Mouse (Mus musculus) heart, embryonic 10.5 days (tissue): Measurements from ENCODE around the gene Mettl21a. TPM values are rescaled to one million over a fixed set of nuclear protein-coding genes. Genes with fewer than 3 reads are reported as not detected.
A peak's percentile ranks its signal among the peaks of the same experiment; 100 is the strongest.
"Not testable (repeated sequence)": the region's sequence is repeated elsewhere in the genome, so short reads cannot be mapped to it uniquely, and the experiment has no call there.

Source experiments
- DNase-seq: peaks from one replicate; pipeline ENCODE4 v3.0.0-alpha.2; 2017; ENCODE audit warnings: low spot score
- H3K27ac ChIP-seq: fragments of 300-500 bp; sonication (generic); 2 replicates; pipeline ENCODE4 v1.5.1; 2016; ENCODE audit warnings: mild to moderate bottlenecking
- H3K27me3 ChIP-seq: fragments of 300-500 bp; sonication (generic); 2 replicates; pipeline ENCODE4 v1.6.1; 2016; ENCODE audit warnings: mild to moderate bottlenecking; ENCODE audit not compliant: poor library complexity, insufficient read depth, severe bottlenecking
- H3K36me3 ChIP-seq: fragments of 300-500 bp; sonication (generic); 2 replicates; pipeline ENCODE4 v1.6.1; 2016; ENCODE audit warnings: mild to moderate bottlenecking, moderate library complexity
- H3K4me1 ChIP-seq: fragments of 300-500 bp; sonication (generic); 2 replicates; pipeline ENCODE4 v1.6.1; 2016; ENCODE audit warnings: mild to moderate bottlenecking
- H3K4me3 ChIP-seq: fragments of 300-500 bp; sonication (generic); 2 replicates; pipeline ENCODE4 v1.5.1; 2016; ENCODE audit warnings: mild to moderate bottlenecking, moderate library complexity
- H3K9me3 ChIP-seq: fragments of 300-500 bp; sonication (generic); 2 replicates; pipeline ENCODE4 v1.6.1; 2016; ENCODE audit warnings: mild to moderate bottlenecking, moderate library complexity
- WGBS: fragments of 180-500 bp; shearing (Covaris S2); methylation state at CpG from one replicate; pipeline ENCODE4 v1.1.7; 2016; 5-methylcytosine and 5-hydroxymethylcytosine counted together
- polyA plus RNA-seq: library from polyadenylated mRNA; unstranded; fragments of >200 nt; fragmentation: Nextera tagmentation; extraction: Ambion mirVana; gene quantifications from 2 replicates; pipeline ENCODE4 v1.2.1, GENCODE M21; 2016

Gene Mettl21a
- polyA plus RNA-seq: 14.7 and 14.9 TPM in 2 replicates

DNA sequence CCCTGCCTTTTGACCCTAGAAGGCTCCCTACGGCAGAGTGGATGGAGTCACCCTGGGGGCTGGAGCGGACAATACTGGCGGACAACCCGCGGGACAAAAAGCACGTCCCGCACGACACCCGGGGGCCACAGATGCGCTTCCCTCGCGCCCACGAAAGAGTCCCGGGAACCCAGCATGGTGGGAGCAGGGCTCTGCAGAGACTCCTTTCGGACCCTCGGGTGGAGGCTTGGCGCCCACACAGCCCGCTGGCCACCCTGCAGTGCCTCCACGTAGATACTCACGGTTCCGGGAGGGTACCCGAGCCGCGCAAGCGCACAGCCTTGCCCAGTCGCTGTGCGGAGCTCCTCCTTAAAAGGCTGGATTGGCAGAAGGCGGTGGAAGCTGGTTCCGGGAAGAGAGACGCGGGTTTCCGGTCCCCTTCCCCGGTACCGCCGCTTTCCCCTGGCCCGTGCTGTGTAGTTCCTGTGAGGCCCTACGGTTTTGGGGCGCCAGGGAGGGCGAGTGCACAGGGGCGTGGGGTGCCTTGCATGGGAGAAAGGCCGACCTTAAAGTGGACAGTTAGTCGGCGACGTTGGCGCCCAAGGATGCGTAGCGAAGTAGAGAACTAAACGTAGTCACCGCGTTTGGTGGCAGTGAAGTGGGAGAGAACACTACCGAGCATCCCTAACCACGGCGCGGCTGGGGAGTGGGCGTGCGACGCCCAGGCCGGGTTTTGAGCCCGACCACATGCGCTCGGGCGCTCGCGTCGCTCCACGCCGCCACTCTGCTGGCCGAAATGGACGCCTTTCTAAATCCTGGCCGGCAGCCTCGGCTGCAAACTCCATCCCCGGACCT, at the start of gene Mettl21a:
Gene Mettl21a (minus strand): TSS at position 362 of the 834 bp plus-strand sequence.
- Histone ChIP-seq H3K27me3 (no peaks in the 10 kb centered on the region), H3K4me3 (peak within 1 kb of the TSS; percentile 76), H3K36me3 (peaks cover 9% of the 10 kb centered on the region; the same call in 1 of the 2 replicates), H3K27ac (peak within 1 kb of the TSS; percentile 96), H3K9me3 (no peaks in the 10 kb centered on the region), H3K4me1 (peaks cover 8% of the 10 kb centered on the region)
- whole genome bisulfite sequencing: under 1% methylated on average over 72 of the region's 72 CpGs
- peak; percentile 97 for DNase-seq

DNA sequence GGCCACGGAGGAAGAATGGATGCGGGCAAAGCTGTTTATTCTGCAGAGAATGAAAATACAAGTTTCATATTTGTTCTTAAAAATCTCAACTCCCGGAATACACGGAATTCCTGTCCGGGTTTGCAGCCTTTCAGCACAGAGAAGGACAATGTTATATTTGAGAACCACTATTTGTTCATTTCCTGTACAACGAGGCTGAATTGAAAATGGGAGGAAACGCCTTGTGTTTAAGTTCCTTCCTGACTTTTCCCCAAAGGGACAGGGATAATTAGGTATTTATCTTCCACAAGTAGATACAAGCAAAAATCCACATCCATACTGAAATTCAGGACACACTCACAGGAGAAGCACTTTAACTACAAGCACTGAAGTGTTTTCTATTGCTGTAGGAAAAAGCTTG, 41.8 kb upstream of the Mettl21a start:
- no peaks in the 10 kb centered on the region for H3K36me3 ChIP-seq
- no peaks in the 10 kb centered on the region for H3K4me1 ChIP-seq
- 58% methylated on average over 7 of the region's 7 CpGs for WGBS
- no peak overlapping the region for H3K4me3 ChIP-seq
- no peak for DNase-seq
- no peaks in the 10 kb centered on the region for H3K27me3 ChIP-seq
- H3K27ac ChIP-seq: 0 out of 2 replicates have a peak overlapping the region, but pooled peaks have one; percentile 30
- H3K9me3 ChIP-seq: no peaks in the 10 kb centered on the region

DNA sequence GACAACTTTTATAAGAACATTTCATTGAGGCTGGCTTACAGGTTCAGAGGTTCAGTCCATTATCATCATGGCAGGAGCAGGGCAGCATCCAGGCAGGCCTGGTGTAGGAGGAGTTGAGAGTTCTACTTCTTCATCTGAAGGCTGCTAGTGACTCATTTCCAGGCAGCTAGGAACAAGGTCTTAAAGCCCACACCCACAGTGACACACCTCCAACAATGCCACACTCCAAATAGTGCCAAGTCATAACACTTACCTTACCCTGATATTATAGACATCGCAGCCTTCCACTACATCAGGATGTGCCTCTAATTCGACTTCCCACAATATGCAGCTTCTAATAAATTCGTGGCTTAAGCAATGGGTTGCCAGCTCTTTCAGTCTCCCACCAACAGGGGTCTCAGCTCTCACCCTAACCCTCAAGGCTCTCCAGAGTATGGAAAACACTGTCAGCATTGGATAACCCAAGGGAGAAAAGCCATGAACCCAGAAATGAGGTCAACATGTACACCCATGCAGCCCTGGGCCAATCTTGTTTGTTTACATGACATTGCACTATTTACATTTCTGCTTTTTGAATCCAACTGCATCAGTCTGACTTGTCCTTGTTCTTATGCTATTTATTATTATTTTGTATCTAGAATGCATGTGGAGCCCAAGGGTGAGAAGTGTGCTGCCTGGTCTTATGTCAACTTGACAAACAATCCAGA, 39.5 kb upstream of the Mettl21a start:
- 0 out of 2 replicates have a peak, but pooled peaks cover 4% of the 10 kb centered on the region for H3K4me1 ChIP-seq
- H3K9me3 ChIP-seq: no peaks in the 10 kb centered on the region
- WGBS: 81% methylated on average over 3 of the region's 3 CpGs
- no peaks in the 10 kb centered on the region for H3K27me3 ChIP-seq
- no peak overlapping the region for H3K27ac ChIP-seq
- H3K36me3 ChIP-seq: no peaks in the 10 kb centered on the region
- no peak for DNase-seq
- no peak overlapping the region for H3K4me3 ChIP-seq

DNA sequence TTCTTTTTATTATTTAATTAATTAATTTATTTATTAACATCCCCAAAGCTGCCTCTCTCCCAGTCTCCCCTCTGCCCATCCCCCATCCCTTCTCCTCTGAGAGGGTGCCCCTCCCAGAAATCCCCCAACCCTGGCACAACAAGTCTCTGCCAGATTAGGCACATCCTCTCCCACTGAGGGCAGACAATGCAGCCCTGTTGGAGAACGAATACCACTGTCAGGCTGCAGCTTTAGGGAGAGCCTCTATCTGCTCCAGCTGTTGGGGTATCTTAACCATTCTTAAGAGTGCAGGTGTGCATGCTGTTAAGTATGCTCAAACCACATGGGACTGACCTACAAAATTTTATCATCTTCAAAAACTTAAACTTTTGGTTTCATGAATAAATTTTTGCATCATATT, 38.4 kb upstream of the Mettl21a start:
- H3K9me3 ChIP-seq: no peaks in the 10 kb centered on the region
- WGBS: 21% methylated on average over 1 of the region's 1 CpGs
- no peak for DNase-seq
- H3K4me1 ChIP-seq: 0 out of 2 replicates have a peak, but pooled peaks cover 4% of the 10 kb centered on the region
- H3K27me3 ChIP-seq: no peaks in the 10 kb centered on the region
- no peak overlapping the region for H3K27ac ChIP-seq
- H3K4me3 ChIP-seq: no peak overlapping the region
- H3K36me3 ChIP-seq: no peaks in the 10 kb centered on the region

DNA sequence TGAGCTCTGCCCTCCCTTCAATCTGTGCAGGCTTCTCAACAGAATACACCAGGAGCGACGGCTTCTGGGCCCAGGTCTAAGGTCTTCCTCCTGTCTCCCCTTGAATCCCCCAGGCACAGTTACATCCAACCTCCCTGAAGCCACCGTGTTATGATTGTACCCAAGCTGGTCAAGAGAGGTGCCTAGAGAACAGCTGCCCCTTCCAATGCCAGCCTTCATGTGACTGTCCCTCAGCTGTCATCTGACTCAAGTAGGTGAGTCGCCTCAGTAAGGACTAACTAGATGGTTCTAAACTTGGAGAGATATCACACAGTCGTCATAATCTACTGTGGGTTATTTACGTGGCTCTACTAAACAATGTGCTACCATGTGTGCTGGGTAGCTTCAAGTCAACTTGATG, 36.7 kb upstream of the Mettl21a start:
- Histone ChIP-seq H3K9me3 (no peaks in the 10 kb centered on the region), H3K4me3 (no peak overlapping the region), H3K4me1 (0 out of 2 replicates have a peak, but pooled peaks cover 4% of the 10 kb centered on the region), H3K36me3 (no peaks in the 10 kb centered on the region), H3K27me3 (no peaks in the 10 kb centered on the region), H3K27ac (no peak overlapping the region)
- WGBS: 86% methylated on average over 6 of the region's 6 CpGs
- DNase-seq: no peak

DNA sequence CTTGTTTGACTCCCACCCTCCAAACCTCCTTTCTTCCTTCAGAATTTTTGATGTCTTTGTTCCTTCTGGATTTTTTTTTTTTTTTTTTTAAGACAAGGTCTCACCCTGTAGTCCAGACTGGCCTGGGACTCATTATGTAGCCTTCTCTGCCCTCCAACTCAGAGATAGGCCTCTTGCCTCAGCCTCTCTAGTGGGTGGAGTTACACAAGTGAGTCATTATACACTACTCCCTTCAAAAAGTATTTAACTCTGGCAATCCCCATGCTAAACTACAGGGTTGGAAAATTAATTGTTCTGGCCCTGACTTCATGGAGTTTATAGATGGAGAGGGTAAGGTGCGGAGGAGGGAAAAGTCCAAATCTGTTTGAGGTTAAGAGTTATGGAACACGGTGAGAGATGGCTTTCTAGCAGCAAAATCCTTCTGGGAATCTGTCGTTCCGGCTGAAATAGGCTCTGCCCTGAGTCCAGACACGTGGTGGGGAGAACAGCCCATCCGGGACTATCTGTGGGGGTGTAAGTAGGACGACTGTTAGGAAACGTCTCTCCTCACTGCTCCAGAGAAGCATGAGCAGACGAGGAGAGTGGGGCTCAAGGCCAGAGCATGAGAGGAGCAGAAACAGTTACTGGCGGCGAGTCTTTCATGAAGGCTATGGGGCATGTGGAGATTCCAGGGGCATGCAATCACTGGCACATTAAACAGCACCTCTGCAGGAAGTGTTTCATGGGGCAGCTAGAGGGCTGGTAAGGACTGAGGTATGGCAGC, 32.5 kb upstream of the Mettl21a start:
- no peaks in the 10 kb centered on the region for H3K9me3 ChIP-seq
- WGBS: 66% methylated on average over 11 of the region's 11 CpGs
- H3K27me3 ChIP-seq: no peaks in the 10 kb centered on the region
- no peak overlapping the region for H3K27ac ChIP-seq
- 0 out of 2 replicates have a peak, but pooled peaks cover 7% of the 10 kb centered on the region for H3K4me1 ChIP-seq
- H3K4me3 ChIP-seq: no peak overlapping the region
- DNase-seq: no peak
- H3K36me3 ChIP-seq: no peaks in the 10 kb centered on the region

DNA sequence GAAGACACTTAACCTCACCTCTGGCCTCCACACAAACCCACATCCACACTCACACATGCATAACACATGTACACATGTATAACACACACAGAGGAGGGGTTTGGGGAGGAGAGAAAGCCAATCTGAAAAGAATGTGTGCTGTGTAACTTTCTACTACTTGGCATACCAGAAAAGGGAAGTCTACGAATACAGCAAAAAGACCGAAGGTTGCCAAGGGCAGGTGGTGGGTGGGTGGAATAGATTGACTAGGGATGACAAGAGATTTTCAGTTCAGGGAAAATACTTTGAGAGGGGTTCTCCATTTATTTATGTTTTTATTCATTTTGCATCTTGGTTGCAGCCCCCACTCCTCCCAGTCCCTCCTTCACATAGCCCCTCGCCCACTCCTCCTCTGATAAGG, 27.5 kb upstream of the Mettl21a start:
- DNase-seq: no peak
- Histone ChIP-seq H3K4me1 (0 out of 2 replicates have a peak, but pooled peaks cover 3% of the 10 kb centered on the region), H3K4me3 (no peak overlapping the region), H3K27me3 (no peaks in the 10 kb centered on the region), H3K27ac (no peak overlapping the region), H3K36me3 (no peaks in the 10 kb centered on the region), H3K9me3 (no peaks in the 10 kb centered on the region)
- 88% methylated on average over 3 of the region's 3 CpGs for WGBS

DNA sequence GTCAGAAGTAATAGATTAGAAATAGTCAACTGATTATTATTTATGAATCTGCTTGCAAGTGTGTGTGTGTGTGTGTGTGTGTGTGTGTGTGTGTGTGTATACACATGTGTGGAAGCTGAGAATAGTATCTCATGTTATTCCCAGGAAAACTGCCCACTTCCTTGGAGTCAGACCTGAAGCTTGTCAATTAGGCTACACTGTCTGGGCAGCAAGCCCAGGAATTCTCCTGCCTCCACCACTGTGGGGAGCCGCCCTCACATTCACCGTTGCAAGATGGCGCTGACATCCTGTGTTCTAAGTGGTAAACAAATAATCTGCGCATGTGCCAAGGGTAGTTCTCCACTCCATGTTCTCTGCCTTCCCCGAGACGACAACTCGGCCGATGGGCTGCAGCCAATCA, 25.5 kb upstream of the Mettl21a start:
- H3K4me1 ChIP-seq, H3K4me3 ChIP-seq, H3K9me3 ChIP-seq, H3K36me3 ChIP-seq, H3K27me3 ChIP-seq, H3K27ac ChIP-seq, DNase-seq: not testable (repeated sequence)
- 92% methylated on average over 8 of the region's 8 CpGs for WGBS

DNA sequence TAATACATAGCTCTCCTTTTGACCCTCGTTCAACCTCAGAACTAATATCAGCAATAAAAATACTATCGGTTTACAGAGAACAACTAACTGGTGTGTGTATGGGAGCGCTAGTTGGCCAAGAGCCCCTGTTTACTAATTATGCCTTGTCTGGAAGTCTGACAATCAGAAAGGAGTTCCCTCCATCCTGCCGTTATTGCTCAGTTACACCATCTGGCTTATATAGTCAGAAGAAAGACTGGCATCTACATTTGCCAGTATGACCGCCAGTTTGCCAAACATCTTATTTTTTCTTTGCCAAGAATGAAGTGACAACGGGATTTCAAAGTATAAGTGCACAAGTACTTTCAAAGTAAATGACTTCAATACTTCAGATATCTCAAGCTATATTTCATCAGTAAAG, 24.0 kb upstream of the Mettl21a start:
- no peak overlapping the region for H3K27ac ChIP-seq
- DNase-seq: no peak
- no peaks in the 10 kb centered on the region for H3K9me3 ChIP-seq
- no peaks in the 10 kb centered on the region for H3K36me3 ChIP-seq
- 89% methylated on average over 6 of the region's 6 CpGs for WGBS
- H3K4me3 ChIP-seq: no peak overlapping the region
- 0 out of 2 replicates have a peak, but pooled peaks cover 3% of the 10 kb centered on the region for H3K4me1 ChIP-seq
- no peaks in the 10 kb centered on the region for H3K27me3 ChIP-seq

DNA sequence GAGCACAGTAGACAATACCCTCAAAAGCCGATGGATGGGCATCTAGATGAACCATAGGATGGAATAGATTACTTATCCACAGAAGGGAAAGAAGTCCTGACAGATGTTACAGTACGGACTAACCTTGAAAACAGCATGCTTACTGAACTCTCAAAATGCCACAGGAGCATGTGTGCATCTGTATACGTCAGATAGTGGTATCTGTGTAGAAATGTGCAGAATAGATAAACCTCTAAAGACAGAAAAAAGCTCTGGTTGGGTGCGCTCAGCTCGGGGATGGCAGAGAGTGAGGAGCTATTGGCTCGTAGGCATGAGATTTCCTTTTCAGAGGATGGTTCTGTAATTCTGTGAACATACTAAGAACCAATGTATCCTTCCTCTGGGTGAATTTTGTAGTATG, 22.2 kb upstream of the Mettl21a start:
- Histone ChIP-seq H3K9me3 (no peaks in the 10 kb centered on the region), H3K4me3 (no peak overlapping the region), H3K27ac (no peak overlapping the region), H3K4me1 (no peaks in the 10 kb centered on the region), H3K36me3 (no peaks in the 10 kb centered on the region), H3K27me3 (no peaks in the 10 kb centered on the region)
- peak; percentile 67 for DNase-seq
- 74% methylated on average over 6 of the region's 6 CpGs for WGBS

DNA sequence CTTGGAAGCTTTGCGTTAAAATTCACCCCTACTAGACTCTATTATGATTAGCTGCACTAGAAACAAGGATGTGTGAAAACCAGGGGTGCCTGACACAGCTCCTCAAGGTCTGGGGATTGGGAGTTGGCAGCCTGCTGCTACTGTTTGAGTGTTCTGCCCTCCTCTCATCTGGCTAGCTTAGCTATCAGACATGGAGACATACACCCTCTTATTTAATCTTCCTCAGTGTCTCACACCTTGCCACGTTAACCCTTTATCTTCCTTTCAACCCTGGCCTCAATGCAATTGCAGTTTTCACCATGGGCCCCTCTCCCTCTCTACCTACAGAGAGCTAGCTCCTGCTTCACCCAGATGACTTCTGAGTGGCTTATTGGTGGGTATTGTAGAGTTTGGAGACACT, 18.6 kb upstream of the Mettl21a start:
- H3K36me3 ChIP-seq: no peaks in the 10 kb centered on the region
- 38% methylated on average over 2 of the region's 2 CpGs for WGBS
- no peaks in the 10 kb centered on the region for H3K9me3 ChIP-seq
- H3K27ac ChIP-seq: no peak overlapping the region
- DNase-seq: no peak
- H3K27me3 ChIP-seq: no peaks in the 10 kb centered on the region
- H3K4me1 ChIP-seq: no peaks in the 10 kb centered on the region
- H3K4me3 ChIP-seq: no peak overlapping the region

DNA sequence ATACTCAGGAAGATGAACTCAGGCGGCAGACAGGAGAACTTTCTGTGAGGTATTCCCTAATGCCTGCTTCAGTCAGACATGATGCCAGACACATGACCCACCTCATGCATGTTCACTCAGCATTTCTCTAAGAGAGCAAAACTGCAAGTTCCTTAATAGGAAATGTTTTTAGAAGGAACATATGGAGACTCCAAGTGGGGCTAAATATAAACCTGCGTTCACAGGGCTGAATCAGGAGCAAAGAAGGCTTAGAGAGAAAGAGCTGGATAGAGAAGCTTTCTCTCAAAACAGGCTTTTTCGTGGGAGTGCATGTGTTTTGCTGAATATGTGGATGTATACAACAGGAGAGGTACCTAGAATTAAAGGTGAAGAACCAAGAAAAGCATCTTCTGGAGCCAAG, 16.2 kb upstream of the Mettl21a start:
- Histone ChIP-seq H3K4me3 (no peak overlapping the region), H3K27me3 (no peaks in the 10 kb centered on the region), H3K9me3 (no peaks in the 10 kb centered on the region), H3K27ac (0 out of 2 replicates have a peak overlapping the region, but pooled peaks have one; percentile 24), H3K4me1 (no peaks in the 10 kb centered on the region), H3K36me3 (no peaks in the 10 kb centered on the region)
- WGBS: 61% methylated on average over 3 of the region's 3 CpGs
- no peak for DNase-seq
